Mouse (Mus musculus) cerebellum, adult 9-10 months (tissue): ENCODE data around the gene Olfr1459.

Experiments
- DNase-seq: peaks from one replicate; pipeline ENCODE4 v3.0.0; 2022

Gene Olfr1459

DNA sequence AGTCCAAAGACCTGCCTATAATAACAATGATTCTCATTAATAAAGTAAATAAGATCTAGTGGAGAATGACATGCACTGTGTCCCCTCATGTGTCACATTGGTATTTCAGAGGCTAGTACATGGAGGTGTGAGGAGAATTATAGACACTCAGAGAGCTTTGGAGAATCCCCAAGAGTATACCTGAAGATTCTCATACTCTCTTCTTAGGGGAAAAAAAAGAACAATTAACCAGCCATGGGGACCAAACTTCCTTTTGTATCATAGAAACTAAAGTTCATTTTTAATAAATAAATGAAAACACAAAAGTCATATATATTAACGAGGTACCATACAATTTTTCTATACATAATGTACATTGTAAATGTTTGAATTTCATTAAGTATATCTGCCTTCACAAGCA, at the start of gene Olfr1459:
Olfr1459 (minus strand) TSS at position 101 of the 400 bp plus-strand sequence.
- DNase-seq = no peak

GRCm38 (mm10) chr19:13185434-13185833, 36.1 kb upstream of the Olfr1459 start, which contains the start of gene Olfr1462:
TSS of gene Olfr1462 (plus strand) at chr19:13185734.
- DNase-seq = no peak

DNA sequence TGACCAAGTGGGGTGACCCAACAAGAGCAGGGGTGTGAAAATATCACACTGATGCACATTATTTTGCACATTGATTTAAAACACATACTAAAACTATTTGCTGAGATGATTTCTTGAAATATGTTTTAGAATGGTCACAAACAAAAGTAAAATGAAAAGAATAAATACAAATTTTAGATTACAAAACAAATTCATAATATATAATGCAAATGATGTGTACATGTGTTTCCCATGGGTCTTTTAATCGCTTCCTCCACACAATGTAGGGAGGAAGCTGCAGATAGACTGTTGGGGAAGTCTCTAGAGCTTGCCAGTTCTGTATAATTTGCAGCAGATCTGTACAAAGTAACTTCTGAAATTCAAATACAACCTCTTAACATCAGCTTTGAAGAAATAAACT, 13.4 kb upstream of the Olfr1459 start, which contains the start of gene Olfr1461:
Olfr1461 (plus strand) TSS at position 301 of the 400 bp plus-strand sequence.
- no peak for DNase-seq

DNA sequence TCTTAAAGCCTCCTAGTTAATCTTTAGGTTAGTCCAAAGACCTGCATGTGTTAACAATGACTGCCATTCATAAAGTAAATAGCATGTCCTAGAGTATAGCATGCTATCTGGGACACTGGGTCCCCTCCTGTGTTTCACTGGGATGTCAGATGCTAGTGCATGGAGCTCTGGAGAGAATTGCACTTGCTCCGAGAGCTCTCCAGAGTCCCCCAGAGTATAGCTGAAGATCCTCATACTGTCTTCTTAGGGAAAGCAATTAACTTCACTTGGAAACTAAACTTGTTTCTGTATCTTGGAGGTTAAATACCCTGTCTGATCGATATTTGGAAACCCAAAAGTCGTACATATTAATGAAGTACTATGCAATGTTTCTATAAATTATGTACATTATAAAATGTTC, 42.7 kb downstream of the Olfr1459 start, which contains the start of gene Olfr1458:
Olfr1458 (minus strand) TSS at position 101 of the 400 bp plus-strand sequence.
- no peak for DNase-seq

GRCm38 (mm10) chr19:13097791-13098190, 51.6 kb downstream of the Olfr1459 start, which contains the start of gene Olfr1457:
TSS of gene Olfr1457 (minus strand) at chr19:13097891.
- DNase-seq = no peak

GRCm38 (mm10) chr19:13093908-13094307, 55.4 kb downstream of the Olfr1459 start:
- no peak for DNase-seq
